In genomic region chr7:30423071-30423641, GRCm38 (mm10) we compare ENCODE assay signal across 8 mouse cellular contexts. TPM values are rescaled to one million over a fixed set of nuclear protein-coding genes. Genes with fewer than 3 reads are reported as not detected.
DNase-seq lines count a peak whose midpoint lies in the region; ATAC-seq and TF ChIP-seq lines count a peak whose summit lies in the region.

No protein-coding gene starts in this region.

- H3K4me2 ChIP-seq in heart, embryonic 11.5 days, result peak overlapping the region; percentile 96
- peak overlapping the region; percentile 78 for H3K4me2 ChIP-seq in kidney, postnatal 0 days (ENCODE audit: low read length)
- H3K4me2 ChIP-seq in lung, postnatal 0 days (replicated peaks; ENCODE audit: low read depth, low read length), result peak overlapping the region; percentile 83
- H3K4me2 ChIP-seq in stomach, embryonic 15.5 days, result peak overlapping the region; percentile 99

- TF ChIP-seq POLR2A in brain, embryonic 14.5 days (IDR thresholded peaks at IDR 0.05; ENCODE audit: borderline replicate concordance, extremely low read depth, insufficient read depth, insufficient read length, poor library complexity, severe bottlenecking), result no peak

- peak; percentile 25 for DNase-seq in kidney, adult 18-20 months
- no peak for DNase-seq in kidney, adult 11 months
- peak; percentile 28 for DNase-seq in brain, embryonic 14.5 days (ENCODE audit: low read depth)
- no peak for DNase-seq in kidney, postnatal 0 days (ENCODE audit: low spot score)
- DNase-seq in lung, postnatal 0 days (ENCODE audit: low spot score), result no peak

- no peaks in the 10 kb centered on the region for H3K9me3 ChIP-seq in heart, embryonic 11.5 days (replicated peaks; ENCODE audit: control insufficient read depth, low read length)
- H3K9me3 ChIP-seq in kidney, postnatal 0 days (replicated peaks; ENCODE audit: low read length), result no peaks in the 10 kb centered on the region; the same call in 1 of the 2 replicates
- no peaks in the 10 kb centered on the region for H3K9me3 ChIP-seq in lung, postnatal 0 days (ENCODE audit: low read length)
- no peaks in the 10 kb centered on the region for H3K9me3 ChIP-seq in stomach, embryonic 15.5 days

- no peak for TF ChIP-seq EP300 in lung, postnatal 0 days (IDR thresholded peaks at IDR 0.05)

- H3K27ac ChIP-seq in heart, embryonic 11.5 days (ENCODE audit: low read depth, low read length), result 0 out of 2 replicates have a peak overlapping the region, but pooled peaks have one; percentile 41
- H3K27ac ChIP-seq in kidney, postnatal 0 days, result no peak overlapping the region; the same call in 1 of the 2 replicates
- peak overlapping the region; percentile 58 for H3K27ac ChIP-seq in lung, postnatal 0 days (ENCODE audit: low read length)
- H3K27ac ChIP-seq in stomach, embryonic 15.5 days, result 0 out of 2 replicates have a peak overlapping the region, but pooled peaks have one; percentile 31

- no peaks in the 10 kb centered on the region; the same call in 1 of the 2 replicates for H3K4me1 ChIP-seq in heart, embryonic 11.5 days (ENCODE audit: control insufficient read depth, insufficient read depth, low read length)
- H3K4me1 ChIP-seq in kidney, postnatal 0 days (replicated peaks; ENCODE audit: insufficient read depth, low read length), result 0 out of 2 replicates have a peak, but pooled peaks cover 6% of the 10 kb centered on the region
- H3K4me1 ChIP-seq in lung, postnatal 0 days (ENCODE audit: insufficient read depth, low read depth, low read length), result no peaks in the 10 kb centered on the region
- H3K4me1 ChIP-seq in stomach, embryonic 15.5 days, result peaks cover 12% of the 10 kb centered on the region; the same call in 1 of the 2 replicates

- 29% methylated on average over 23 of the region's 23 CpGs for WGBS in heart, embryonic 11.5 days (ENCODE audit: insufficient replicate concordance)
- WGBS in kidney, postnatal 0 days, result 43% methylated on average over 23 of the region's 23 CpGs
- WGBS in lung, postnatal 0 days, result 28% methylated on average over 23 of the region's 23 CpGs
- 27% methylated on average over 23 of the region's 23 CpGs for WGBS in stomach, embryonic 15.5 days

- no peak for ATAC-seq in heart, embryonic 11.5 days (replicated peaks; ENCODE audit: insufficient number of reproducible peaks, low FRiP score, low TSS enrichment)
- ATAC-seq in kidney, postnatal 0 days (replicated peaks; ENCODE audit: low FRiP score, low read depth), result no peak
- no peak for ATAC-seq in lung, postnatal 0 days
- no peak for ATAC-seq in stomach, embryonic 15.5 days (ENCODE audit: insufficient read depth, low FRiP score, low read depth)
- no peak for ATAC-seq in erythroid progenitor cell, adult 5-6 weeks (replicated peaks; ENCODE audit: low FRiP score, poor library complexity, severe bottlenecking)

- peak overlapping the region; percentile 54 for H3K4me3 ChIP-seq in heart, embryonic 11.5 days (ENCODE audit: low read depth, low read length)
- peak overlapping the region; percentile 42 for H3K4me3 ChIP-seq in kidney, postnatal 0 days (replicated peaks; ENCODE audit: low read depth, low read length)
- H3K4me3 ChIP-seq in lung, postnatal 0 days (ENCODE audit: low read depth, low read length), result peak overlapping the region; percentile 38
- H3K4me3 ChIP-seq in stomach, embryonic 15.5 days (replicated peaks), result peak overlapping the region; percentile 59

- peaks cover 7% of the 10 kb centered on the region; the same call in 1 of the 2 replicates for H3K27me3 ChIP-seq in heart, embryonic 11.5 days (ENCODE audit: control insufficient read depth, insufficient read depth, low read length)
- H3K27me3 ChIP-seq in kidney, postnatal 0 days (ENCODE audit: insufficient read depth, low read length), result no peaks in the 10 kb centered on the region
- no peaks in the 10 kb centered on the region for H3K27me3 ChIP-seq in lung, postnatal 0 days (replicated peaks; ENCODE audit: insufficient read depth, low read length)
- H3K27me3 ChIP-seq in stomach, embryonic 15.5 days (replicated peaks), result no peaks in the 10 kb centered on the region

- TF ChIP-seq CTCF in brain, embryonic 14.5 days (IDR thresholded peaks at IDR 0.05; ENCODE audit: borderline replicate concordance, extremely low read depth, insufficient read depth, insufficient read length), result no peak
- TF ChIP-seq CTCF in kidney, postnatal 0 days (IDR thresholded peaks at IDR 0.05; ENCODE audit: low read depth), result no peak
- no peak for TF ChIP-seq CTCF in lung, postnatal 0 days (IDR thresholded peaks at IDR 0.05)

- peak overlapping the region; percentile 71 for H3K9ac ChIP-seq in heart, embryonic 11.5 days (ENCODE audit: low read depth, low read length)
- H3K9ac ChIP-seq in kidney, postnatal 0 days (ENCODE audit: low read depth, low read length), result peak overlapping the region; percentile 46; the same call in 1 of the 2 replicates
- H3K9ac ChIP-seq in lung, postnatal 0 days (replicated peaks; ENCODE audit: low read depth), result no peak overlapping the region
- peak overlapping the region; percentile 8; the same call in 1 of the 2 replicates for H3K9ac ChIP-seq in stomach, embryonic 15.5 days

- peaks cover 2% of the 10 kb centered on the region; the same call in 1 of the 2 replicates for H3K36me3 ChIP-seq in heart, embryonic 11.5 days (ENCODE audit: control insufficient read depth, insufficient read depth, low read length)
- no peaks in the 10 kb centered on the region for H3K36me3 ChIP-seq in kidney, postnatal 0 days (ENCODE audit: insufficient read depth, low read length)
- H3K36me3 ChIP-seq in lung, postnatal 0 days (ENCODE audit: insufficient read depth, low read length), result no peaks in the 10 kb centered on the region
- H3K36me3 ChIP-seq in stomach, embryonic 15.5 days, result no peaks in the 10 kb centered on the region

RNA-seq across cellular contexts. Expression of gene Nfkbid, which starts 1.6 kb away (rescaled TPM):
- polyA plus RNA-seq in brain, embryonic 14.5 days (2012; rRNA removed), result 2.3 and 3.6 TPM in 2 replicates
- 1.0 and 1.4 TPM in 2 replicates for polyA plus RNA-seq in heart, embryonic 11.5 days (2014; fragmentation: Nextera tagmentation; extraction: Ambion mirVana)
- polyA plus RNA-seq in kidney, postnatal 0 days (2015; fragmentation: Nextera tagmentation; extraction: Ambion mirVana), result 1.1 and 1.2 TPM in 2 replicates
- polyA plus RNA-seq in lung, postnatal 0 days (2015; fragmentation: Nextera tagmentation; extraction: Ambion mirVana), result 1.9 and 2.5 TPM in 2 replicates
- polyA plus RNA-seq in stomach, embryonic 15.5 days (2015; fragmentation: Nextera tagmentation; extraction: Ambion mirVana), result 2.5 and 2.6 TPM in 2 replicates
- total RNA-seq in erythroid progenitor cell, adult 5-6 weeks (2015; ENCODE audit: low replicate concordance), result 7.2 and 20.1 TPM in 2 replicates
- total RNA-seq in erythroid progenitor cell, adult 5-6 weeks (2017; ENCODE audit: low replicate concordance), result 2.6 and 4.1 TPM in 2 replicates

RNA-seq across cellular contexts. Expression of gene Hcst, which starts 3.5 kb away (rescaled TPM):
- polyA plus RNA-seq in brain, embryonic 14.5 days (2012; rRNA removed), result 0.90 and 1.4 TPM in 2 replicates
- 0.53 and 0.99 TPM in 2 replicates for polyA plus RNA-seq in heart, embryonic 11.5 days (2014; fragmentation: Nextera tagmentation; extraction: Ambion mirVana)
- 2.1 and 3.4 TPM in 2 replicates for polyA plus RNA-seq in kidney, postnatal 0 days (2015; fragmentation: Nextera tagmentation; extraction: Ambion mirVana)
- polyA plus RNA-seq in lung, postnatal 0 days (2015; fragmentation: Nextera tagmentation; extraction: Ambion mirVana), result 7.2 and 9.4 TPM in 2 replicates
- 1.4 and 2.0 TPM in 2 replicates for polyA plus RNA-seq in stomach, embryonic 15.5 days (2015; fragmentation: Nextera tagmentation; extraction: Ambion mirVana)
- total RNA-seq in erythroid progenitor cell, adult 5-6 weeks (2015; ENCODE audit: low replicate concordance), result 3.6 and 18.0 TPM in 2 replicates
- 4.1 TPM in 1 of 2 replicates, not detected in the other for total RNA-seq in erythroid progenitor cell, adult 5-6 weeks (2017; ENCODE audit: low replicate concordance)

RNA-seq across cellular contexts. Expression of gene Tyrobp, which starts 9.6 kb away (rescaled TPM):
- 21.7 and 27.8 TPM in 2 replicates for polyA plus RNA-seq in brain, embryonic 14.5 days (2012; rRNA removed)
- polyA plus RNA-seq in heart, embryonic 11.5 days (2014; fragmentation: Nextera tagmentation; extraction: Ambion mirVana), result 8.9 and 9.2 TPM in 2 replicates
- polyA plus RNA-seq in kidney, postnatal 0 days (2015; fragmentation: Nextera tagmentation; extraction: Ambion mirVana), result 41.9 and 47.3 TPM in 2 replicates
- polyA plus RNA-seq in lung, postnatal 0 days (2015; fragmentation: Nextera tagmentation; extraction: Ambion mirVana), result 209 and 244 TPM in 2 replicates
- 71.6 and 84.5 TPM in 2 replicates for polyA plus RNA-seq in stomach, embryonic 15.5 days (2015; fragmentation: Nextera tagmentation; extraction: Ambion mirVana)
- 243 and 282 TPM in 2 replicates for total RNA-seq in erythroid progenitor cell, adult 5-6 weeks (2015; ENCODE audit: low replicate concordance)
- total RNA-seq in erythroid progenitor cell, adult 5-6 weeks (2017; ENCODE audit: low replicate concordance), result 60.1 and 77.1 TPM in 2 replicates

RNA-seq across cellular contexts. Expression of gene Aplp1, which starts 22.2 kb away (rescaled TPM):
- polyA plus RNA-seq in brain, embryonic 14.5 days (2012; rRNA removed), result 571 and 616 TPM in 2 replicates
- 34.9 and 37.8 TPM in 2 replicates for polyA plus RNA-seq in heart, embryonic 11.5 days (2014; fragmentation: Nextera tagmentation; extraction: Ambion mirVana)
- 24.1 and 25.4 TPM in 2 replicates for polyA plus RNA-seq in kidney, postnatal 0 days (2015; fragmentation: Nextera tagmentation; extraction: Ambion mirVana)
- polyA plus RNA-seq in lung, postnatal 0 days (2015; fragmentation: Nextera tagmentation; extraction: Ambion mirVana), result 6.8 and 8.1 TPM in 2 replicates
- polyA plus RNA-seq in stomach, embryonic 15.5 days (2015; fragmentation: Nextera tagmentation; extraction: Ambion mirVana), result 38.6 and 46.5 TPM in 2 replicates
- not detected in 2 replicates for total RNA-seq in erythroid progenitor cell, adult 5-6 weeks (2015; ENCODE audit: low replicate concordance)
- total RNA-seq in erythroid progenitor cell, adult 5-6 weeks (2017; ENCODE audit: low replicate concordance), result not detected in 2 replicates

RNA-seq across cellular contexts. Expression of gene Kirrel2, which starts 34.3 kb away (rescaled TPM):
- polyA plus RNA-seq in brain, embryonic 14.5 days (2012; rRNA removed), result 0.85 and 3.3 TPM in 2 replicates
- 1.5 and 3.7 TPM in 2 replicates for polyA plus RNA-seq in heart, embryonic 11.5 days (2014; fragmentation: Nextera tagmentation; extraction: Ambion mirVana)
- polyA plus RNA-seq in kidney, postnatal 0 days (2015; fragmentation: Nextera tagmentation; extraction: Ambion mirVana), result 0.65 and 1.5 TPM in 2 replicates
- not detected in 2 replicates for polyA plus RNA-seq in lung, postnatal 0 days (2015; fragmentation: Nextera tagmentation; extraction: Ambion mirVana)
- 4.7 and 6.0 TPM in 2 replicates for polyA plus RNA-seq in stomach, embryonic 15.5 days (2015; fragmentation: Nextera tagmentation; extraction: Ambion mirVana)
- total RNA-seq in erythroid progenitor cell, adult 5-6 weeks (2015; ENCODE audit: low replicate concordance), result not detected in 2 replicates
- not detected in 2 replicates for total RNA-seq in erythroid progenitor cell, adult 5-6 weeks (2017; ENCODE audit: low replicate concordance)

Comparison
In these comparisons a context has a peak if more than half of its experiments do, and no peak if none do; other contexts are left out.
1. DNase-seq: peak in kidney, adult 18-20 months (single experiment) and brain, embryonic 14.5 days (single experiment); none in kidney, adult 11 months (single experiment), kidney, postnatal 0 days (single experiment) and lung, postnatal 0 days (single experiment).
2. Peak in every context shown above with its lines, with median percentiles within 50 percentile points of each other: H3K4me2 ChIP-seq and H3K4me3 ChIP-seq.